Mouse (Mus musculus): ENCODE measurements around the gene Rilp.
A peak's percentile ranks its signal among the peaks of the same experiment; 100 is the strongest.

Gene Rilp

DNA sequence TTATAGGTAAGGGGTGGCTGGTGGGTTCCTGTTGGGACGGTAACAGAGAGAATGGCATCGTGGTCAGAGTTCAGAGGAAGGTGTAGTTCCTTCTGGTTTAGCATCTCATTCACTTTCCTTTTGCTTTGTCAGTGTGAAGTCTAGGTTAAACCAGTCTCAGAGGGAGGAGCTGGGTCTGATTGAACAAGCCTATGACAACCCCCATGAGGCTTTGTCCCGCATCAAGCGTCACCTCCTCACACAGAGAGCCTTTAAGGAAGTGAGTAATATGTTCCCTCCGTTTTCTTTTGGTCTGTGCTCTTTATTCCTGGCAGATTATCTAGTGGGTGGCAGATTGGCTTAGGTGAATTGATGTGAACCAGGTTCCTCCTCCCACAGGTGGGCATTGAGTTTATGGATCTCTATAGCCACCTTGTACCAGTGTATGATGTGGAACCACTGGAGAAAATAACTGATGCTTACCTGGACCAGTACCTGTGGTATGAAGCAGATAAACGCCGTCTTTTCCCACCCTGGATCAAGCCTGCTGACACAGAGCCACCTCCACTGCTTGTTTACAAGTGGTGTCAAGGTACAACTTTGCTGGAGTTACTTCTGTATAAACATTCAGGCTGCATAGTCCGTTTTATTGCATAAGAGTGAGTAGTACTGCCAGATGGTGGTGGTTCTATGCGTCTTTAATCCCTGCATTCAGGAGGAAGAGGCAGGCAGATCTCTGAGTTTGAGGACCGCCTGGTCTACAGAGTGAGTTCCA, 15.4 kb upstream of the Rilp start:
- no peak for DNase-seq

DNA sequence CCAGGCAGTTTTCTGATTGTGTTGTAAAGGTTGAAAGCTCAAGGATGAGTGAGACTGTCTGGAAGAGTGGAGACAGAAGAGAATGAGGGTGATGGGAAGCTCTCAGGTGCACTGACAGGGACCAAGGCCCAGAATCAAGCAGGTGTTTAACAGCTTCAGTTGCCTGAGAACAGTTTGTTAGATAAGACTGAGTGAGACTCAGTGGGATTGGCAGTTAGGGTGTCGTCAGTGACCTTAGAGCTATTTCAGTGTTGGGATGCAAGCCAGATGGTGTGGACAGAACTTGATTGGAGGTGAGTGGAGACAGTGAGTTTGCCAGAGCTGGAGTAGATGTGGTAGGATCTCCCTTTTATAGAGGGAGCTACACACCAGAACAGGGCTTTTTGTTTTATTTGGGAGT, 11.8 kb upstream of the Rilp start:
- no peak for DNase-seq

DNA sequence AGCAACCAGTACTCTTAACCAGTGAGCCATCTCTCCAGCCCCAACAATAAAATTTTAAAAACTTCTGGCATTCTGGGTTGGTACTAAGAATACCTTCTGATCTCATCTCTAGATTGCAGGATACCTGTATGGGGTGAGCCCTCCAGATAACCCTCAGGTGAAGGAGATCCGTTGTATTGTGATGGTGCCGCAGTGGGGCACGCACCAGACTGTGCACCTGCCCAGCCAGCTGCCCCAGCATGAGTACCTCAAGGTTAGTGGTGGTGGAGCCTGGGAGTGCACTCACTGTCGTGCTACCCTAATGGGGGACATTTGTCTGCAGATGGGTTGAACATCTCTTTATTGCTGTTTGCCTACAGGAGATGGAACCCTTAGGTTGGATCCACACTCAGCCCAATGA, 1.7 kb upstream of the Rilp start:
- no peak for DNase-seq

DNA sequence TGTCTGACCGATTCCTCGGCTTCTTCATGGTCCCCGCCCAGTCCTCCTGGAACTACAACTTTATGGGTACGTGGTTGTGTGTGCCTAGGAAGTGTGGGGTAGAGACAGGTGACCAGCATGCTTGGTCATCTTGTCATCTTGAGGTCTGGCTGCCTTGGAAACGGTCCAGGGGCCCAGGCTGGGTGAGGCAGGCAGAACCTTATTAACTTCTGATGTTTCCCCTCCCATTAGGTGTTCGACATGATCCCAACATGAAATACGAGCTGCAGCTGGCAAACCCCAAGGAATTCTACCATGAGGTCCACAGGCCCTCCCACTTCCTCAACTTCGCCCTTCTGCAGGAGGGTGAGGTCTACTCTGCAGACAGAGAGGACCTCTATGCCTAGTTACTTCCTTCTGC, 990 bp upstream of the Rilp start:
- peak in 1 of 2 experiments; percentile 36 for DNase-seq

DNA sequence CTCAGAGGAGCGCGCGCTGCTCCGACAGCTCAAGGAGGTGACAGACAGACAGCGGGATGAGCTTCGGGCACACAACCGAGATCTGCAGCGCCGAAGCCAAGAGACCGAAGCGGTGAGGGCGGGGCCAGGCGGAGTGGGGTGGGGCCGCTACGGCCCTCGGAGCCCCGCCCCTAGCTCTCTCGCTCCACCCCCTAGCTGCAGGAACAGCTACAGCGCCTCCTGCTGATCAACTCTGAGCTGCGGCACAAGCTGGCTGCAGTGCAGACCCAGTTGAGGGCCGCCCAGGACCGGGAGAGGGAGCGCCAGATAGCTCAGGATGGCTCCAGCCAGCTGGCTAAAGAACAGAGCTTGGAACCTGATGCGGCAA, 716 bp downstream of the Rilp start:
- DNase-seq, result peak; percentile 98

DNA sequence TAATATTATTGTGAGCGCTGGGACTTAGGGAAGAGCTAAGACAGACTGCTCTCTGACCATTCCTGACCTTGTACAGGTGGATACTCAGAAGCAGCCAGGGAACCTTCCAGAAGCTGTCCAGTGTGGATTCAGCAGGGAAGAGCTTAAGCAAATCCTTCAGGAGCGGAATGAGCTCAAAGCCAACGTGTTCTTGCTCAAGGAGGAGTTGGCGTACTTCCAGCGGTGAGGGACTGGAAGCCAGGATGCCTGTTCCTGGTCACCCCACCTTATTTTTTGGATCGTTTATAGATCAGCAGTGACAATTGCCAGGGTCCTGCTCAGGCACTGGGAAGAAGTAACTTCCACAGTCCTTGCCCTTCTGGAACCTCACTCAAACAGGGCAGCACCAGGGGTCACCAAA, 1.3 kb downstream of the Rilp start:
- DNase-seq, result peak in 1 of 2 experiments; percentile 35

DNA sequence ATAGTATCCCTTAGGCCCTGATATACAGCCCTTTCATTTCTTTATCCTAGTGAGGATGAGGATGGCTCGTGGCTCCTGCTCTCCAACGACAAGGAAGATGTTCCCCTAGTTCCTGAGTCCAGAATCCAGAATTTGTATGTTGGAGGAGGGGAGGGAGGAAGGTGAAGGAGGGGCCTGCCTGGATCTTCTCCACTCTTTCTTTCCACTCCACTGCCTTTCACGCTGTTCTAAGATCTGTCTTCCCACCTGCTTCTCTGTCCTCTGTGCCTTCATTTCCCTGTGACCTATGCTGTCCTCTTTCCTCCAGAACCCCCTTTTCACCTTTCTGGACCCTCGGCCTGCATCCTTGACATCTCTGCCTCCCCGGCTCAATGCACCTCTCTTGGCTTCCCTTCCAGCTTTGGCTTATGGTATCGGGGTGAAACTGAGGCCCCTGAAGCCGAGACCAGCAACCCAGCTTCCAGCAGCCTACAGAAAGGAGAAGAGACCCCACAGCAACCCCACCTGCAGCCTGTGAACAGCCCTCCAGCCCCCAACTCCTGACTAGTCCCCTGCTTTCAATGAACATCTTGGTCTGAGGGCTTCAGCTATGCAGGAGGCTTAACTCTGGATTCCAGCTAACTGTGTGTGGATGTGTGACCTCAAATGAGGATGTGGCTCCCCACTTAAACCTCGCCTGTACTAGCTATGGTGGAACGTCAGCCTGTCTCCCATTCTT, 2.6 kb downstream of the Rilp start:
- DNase-seq, result no peak

DNA sequence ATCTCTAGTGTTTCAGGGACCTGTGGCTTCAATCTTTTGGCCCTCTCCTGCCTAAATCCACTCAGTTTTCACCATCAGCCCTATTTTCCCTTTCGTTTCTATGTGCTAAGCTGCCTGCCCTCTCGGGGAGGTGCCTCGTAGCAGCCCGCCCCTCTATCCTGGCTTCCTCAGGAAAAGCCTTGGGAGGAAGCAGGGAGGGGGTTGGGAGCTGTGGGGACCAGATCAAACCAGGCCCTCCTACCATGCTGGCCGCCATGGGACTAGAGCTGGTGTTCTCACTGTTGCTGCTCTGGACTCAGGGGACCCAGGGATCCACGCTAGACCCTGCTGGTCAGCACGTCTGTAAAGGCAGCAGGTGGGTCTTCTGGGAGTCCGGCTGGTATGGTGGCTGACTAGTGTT, 3.4 kb downstream of the Rilp start, which contains the start of gene Scarf1:
Gene Scarf1 (plus strand): TSS at position 205 of the 400 bp plus-strand sequence.
- peak; percentile 68 to 79 for DNase-seq

DNA sequence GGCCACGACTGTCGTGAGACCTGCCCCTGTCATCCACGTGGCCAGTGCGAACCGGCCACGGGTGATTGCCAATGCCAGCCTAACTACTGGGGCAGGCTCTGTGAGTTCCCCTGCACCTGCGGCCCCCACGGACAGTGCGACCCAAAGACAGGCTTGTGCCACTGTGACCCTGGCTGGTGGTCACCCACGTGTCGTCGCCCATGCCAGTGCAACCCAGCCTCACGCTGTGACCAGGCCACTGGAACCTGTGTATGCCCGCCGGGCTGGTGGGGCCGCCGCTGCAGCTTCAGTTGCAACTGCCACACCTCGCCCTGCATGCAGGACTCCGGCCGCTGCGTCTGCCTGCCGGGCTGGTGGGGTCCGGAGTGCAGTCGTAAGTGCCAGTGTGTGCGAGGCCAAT, 5.3 kb downstream of the Rilp start:
- no peak for DNase-seq

DNA sequence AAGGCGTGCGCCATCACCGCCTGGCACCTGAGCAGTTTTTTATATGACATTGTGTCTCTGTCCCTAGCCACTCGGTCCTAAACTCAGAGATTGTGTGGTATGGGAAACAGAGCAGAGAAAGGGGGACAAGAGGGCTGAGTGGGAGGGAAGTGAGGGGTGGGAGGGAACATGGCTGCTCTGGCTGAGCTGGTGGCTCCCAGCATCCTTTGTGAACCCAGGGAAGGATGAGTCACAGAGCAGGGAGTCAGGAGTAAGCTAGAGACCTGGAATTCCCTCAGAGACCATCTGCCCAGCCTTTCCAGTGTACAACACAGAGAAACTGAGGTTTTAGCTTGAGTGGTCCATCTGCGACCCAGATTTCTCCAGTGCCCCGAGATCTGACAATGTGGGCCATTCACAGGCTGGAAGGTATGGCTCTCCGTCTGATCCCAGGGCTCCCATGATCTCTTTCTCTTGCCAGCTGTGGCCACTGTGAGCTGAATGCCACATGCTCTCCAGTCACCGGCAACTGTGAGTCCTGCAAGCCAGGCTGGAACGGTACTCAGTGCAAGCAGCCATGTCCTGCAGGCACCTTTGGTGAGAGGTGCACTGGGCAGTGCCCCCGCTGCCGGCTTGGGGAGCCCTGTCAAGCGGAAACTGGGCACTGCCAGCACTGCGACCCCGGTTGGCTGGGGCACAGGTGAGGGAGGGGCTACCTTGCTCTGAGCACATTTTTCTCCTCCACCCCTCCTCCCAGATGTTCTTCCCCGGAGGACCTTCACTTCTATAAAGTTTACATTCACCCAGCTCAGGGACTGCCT, 10.1 kb downstream of the Rilp start:
- peak in 1 of 2 experiments; percentile 61 for DNase-seq

DNA sequence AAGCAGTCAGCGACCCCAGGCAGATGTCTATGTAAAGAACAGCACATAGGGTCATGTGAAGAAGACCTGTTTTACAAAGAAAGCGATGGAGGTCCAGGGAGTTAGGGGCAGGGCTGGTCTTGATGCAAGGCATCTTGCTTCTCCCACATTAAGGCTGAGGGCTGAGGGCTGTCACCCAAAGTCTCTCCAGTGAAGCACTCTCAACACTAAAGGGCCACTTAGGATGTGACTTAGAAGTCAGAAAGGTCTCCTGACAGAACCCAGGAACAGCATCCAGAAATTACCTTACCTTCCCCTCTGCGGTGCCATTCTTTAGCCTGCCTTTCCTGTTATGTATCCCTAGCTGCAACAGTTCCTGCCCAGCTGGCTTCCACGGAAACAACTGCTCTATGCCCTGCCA, 11.7 kb downstream of the Rilp start:
- no peak for DNase-seq

DNA sequence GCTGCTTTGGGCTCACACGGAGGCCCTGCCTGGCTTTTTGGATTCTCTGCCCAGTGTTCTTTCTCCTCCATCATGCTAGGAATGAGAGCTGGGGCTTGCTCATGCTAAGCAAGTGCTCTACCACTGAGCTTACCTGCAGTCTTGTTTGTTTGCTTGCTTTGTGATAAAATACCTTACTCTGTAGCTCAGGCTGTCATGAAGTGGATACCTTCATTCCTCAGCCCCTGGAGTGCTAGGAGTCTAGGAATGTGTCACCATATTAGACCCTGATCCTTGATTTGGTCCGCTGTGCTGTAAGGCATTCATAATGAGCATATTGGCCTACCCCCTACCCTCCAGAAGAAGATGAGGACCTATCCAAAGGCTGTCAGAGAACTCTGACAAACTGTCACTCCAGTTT, 12.9 kb downstream of the Rilp start:
- DNase-seq, result no peak

DNA sequence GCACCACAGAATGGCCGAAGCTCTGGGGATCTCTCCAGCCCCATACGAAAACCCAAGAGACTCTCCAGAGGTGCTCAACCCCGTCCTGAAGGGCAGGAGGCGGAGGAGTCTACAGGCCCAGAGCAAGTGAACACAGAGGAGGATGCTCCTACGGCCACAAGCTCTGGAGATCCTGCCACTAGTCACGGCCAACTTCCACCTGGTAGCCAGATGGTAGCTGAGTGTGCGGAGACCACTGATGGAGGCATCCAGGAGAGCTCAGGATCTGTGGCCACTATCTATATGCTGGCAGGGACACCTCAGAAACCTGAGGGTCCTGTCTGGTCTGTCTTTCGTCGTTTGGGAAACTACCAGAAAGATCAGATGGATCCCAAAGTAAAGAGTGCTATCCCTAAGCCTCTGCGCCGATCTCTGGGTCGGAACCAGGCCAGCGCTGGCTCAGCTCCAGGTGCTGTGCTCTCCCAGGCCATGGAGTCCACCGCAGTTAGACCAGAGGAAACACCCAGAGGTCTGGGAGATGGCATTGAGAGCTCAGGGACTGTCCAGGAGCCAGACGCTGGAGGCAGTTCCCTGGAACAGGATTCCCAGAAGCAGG, 15.7 kb downstream of the Rilp start:
- DNase-seq, result no peak

DNA sequence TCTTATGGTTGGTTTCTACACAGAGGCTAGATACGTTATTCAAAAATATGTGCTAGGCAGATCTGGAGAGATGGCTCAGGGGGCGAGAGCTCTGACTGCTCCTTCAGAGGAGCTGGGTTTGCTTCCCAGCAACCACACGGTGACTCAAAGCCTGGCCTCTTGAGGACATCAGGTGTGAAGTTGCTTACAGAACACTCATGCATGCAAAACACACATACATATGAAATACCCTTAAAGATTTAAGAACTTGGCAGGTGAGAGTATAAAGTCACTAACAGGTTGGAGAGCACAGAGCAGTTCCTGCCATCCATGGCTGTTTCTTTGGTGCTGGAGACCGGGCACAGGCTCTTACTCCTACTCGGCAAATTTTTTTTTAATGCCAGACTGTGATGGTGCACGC, 17.0 kb downstream of the Rilp start:
- no peak for DNase-seq

DNA sequence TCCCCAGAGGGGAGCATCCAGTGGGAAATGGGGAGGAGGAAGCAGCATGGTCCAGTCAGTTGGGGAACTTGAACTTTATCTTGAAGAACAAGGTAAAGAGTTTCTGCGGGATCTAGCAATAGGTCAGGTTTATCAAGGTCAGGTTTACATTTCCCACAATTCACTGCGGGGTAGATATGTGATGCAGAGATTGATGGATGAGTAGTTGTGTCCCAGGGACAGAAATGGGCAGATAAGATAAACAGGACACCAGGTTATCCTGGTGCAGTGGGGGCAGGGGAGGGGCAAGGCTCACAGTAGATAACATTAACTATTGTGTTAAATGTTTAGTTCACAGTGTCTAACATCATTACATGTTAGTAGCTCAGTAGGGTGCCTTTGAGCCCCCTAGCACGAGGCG, 19.9 kb downstream of the Rilp start:
- DNase-seq, result no peak

DNA sequence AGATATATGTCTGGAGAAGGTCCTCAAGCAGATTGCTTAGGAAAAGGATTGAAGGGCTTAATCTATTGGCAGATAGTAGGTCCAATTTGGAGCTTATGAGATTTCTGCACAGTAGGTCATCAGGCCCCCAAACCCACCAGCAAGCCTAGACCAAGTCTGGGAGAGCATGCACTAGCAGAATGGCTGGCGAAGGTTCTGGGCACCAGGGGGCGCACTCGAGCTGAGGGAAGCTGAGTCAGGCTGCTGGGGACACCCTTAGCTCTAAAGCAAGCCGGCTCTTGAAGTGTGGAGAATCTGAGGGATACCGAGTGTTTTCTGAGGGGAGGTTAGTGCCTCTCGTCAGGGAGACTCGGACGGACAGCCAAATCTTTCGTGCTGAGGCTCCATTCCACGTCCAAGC, 20.4 kb downstream of the Rilp start:
- peak; percentile 99 to 100 for DNase-seq

DNA sequence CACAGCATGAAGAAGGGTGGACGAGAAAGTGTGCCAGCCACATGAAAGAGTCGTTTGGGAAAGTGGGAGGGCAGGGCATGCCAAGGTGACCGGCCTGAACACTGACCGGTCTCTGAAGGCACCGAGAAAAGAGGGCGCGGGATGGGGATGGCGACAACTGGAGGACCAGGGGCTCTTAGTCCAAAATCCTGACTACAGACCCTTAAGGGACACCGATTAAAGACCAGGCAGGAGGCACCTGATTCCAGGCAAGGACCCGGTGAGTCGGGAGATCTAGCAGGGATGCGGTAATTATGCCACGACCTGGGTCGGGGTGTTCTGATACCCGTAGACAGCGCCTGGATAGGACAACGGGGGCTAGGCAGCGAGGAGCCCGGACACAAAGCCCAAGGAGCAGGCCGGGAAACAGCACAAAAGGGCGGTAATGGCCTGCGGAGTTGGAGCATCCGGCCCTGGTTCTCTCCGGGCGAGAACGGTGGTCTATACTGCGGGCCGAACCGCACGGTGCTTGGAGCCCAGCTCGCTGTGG, 21.0 kb downstream of the Rilp start:
- DNase-seq, result peak in 1 of 2 experiments; percentile 40

DNA sequence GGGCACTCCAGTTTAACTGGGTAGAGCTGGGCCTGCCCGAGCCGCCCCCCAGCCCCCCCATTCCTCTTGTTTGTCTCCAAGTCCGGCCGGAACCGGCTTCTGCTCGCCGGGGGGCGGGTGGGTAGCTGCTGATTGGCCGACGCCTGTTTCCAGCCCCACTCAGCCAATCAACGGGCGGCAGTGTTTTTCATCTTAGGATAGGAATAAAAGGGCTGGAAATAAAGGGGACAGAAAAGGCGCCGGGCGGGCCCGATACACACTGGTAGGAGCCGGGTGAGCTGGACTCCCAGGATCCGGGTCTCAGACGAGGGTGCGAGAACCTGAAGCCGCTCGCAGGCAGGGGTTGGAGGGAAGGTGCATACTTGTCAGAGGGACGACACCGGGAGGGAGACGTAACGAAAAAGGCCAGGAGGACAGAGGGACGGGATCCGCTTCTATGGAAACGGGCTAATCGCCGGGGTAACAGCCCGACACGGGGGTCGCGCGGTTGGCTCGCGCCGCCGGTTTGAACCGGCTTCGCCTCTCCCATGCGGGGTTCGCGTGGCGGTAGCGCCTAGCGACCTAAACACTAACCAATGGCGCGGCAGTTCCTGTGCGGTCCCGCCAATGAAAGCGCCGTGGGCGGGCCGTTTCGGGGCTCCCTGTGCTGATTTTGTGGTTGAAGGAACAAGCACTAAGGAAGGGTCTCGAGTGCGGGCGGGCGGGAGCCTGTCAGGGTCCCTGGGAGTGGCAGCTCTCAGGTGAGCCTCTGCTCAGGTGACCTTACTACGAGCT, 21.8 kb downstream of the Rilp start, which contains the start of gene Slc43a2:
Gene Slc43a2 (plus strand): TSS at position 226 of the 774 bp plus-strand sequence.
- peak; percentile 96 to 98 for DNase-seq

DNA sequence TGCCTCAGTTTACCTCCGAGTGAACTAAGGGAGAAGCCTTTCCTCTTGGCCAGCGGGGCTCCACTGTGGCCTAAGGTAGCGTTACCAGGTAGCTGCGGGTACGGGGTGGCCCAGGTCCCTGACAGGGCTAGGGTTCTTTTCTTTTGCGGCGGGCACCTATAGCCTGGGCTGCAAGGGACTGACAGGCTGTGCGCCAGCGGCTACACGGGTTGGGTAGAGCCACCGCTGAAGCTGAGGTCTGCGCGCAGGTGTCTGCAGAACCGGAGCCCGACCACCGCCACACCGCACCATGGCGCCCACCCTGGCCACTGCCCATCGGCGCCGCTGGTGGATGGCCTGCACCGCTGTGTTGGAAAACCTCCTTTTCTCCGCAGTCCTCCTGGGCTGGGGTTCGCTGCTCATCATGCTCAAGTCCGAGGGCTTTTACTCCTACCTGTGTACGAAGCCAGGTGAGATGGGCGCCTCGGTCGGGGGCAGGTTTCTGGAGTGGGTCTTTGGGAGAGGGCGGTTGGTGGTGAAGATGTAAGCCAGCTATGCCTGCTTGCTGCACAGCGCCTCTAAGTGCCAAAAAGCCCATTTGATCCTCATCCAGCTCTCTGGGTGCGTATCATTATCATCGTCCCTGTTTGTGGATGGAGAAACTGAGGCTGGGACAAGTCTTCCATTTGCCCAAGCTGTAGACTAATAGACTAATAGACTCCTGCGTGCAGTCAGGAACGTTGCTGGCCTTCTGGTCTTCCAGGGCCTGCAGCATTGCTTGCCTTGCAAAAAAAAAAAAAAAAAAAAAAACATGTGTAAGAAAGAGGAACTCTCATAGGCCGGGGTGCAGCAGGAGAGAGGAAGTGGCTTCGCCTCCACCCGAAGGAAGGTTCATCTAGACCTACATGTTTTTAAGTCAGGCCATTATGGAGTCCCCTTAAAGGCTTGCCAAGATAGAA, 22.7 kb downstream of the Rilp start:
- peak; percentile 45 to 62 for DNase-seq

DNA sequence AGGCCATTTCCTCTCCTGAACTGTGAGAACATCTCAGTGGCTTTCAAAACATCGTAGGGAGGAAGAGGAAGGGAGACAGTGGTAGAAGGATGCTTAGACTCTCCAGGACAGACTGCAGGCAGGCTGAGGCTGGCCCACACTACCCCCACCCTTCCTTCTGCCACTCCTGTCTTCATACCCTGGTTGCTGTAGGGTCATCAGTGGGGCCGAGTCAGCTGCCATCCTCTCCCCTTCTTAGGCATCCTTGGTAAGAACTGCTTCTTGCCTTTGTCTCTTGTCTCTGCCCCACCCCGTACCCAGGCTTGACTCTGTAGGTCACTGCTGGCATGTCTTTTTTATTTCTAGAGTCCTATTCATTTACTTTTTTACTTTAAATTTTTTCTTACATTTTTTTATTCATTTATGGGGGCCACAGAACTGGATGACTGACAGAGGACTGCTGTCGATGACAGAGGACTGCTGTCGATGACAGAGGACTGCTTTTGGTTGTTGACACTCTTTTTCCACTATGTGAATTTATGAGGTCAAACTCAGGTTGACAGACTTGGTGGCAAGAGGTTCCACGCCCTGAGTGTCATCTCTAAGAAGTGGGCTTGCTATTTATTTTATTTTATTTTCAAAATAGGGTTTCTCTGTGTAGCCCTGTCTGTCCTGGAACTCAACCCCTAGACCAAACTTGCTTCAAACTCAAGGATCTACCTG, 23.6 kb downstream of the Rilp start:
- no peak for DNase-seq
